Mouse (Mus musculus) embryonic facial prominence, embryonic 15.5 days (tissue): ENCODE data around the gene Cckbr. TPM values are rescaled to one million over a fixed set of nuclear protein-coding genes. Genes with fewer than 3 reads are reported as not detected.

ENCODE experiments used
- ATAC-seq: fragments of 200-750 bp; cut with Nextera tagmentation; 2 replicates; pipeline ENCODE4 v1.8.0; 2017; ENCODE audit warnings: low read depth, moderate TSS enrichment; ENCODE audit not compliant: insufficient number of reproducible peaks, low FRiP score, low TSS enrichment
- H3K27ac ChIP-seq: fragments of 300-500 bp; sonication (generic); replicated peaks from 2 replicates; pipeline ENCODE4 v1.5.1; 2015; ENCODE audit warnings: mild to moderate bottlenecking, inconsistent platforms
- H3K27me3 ChIP-seq: fragments of 300-500 bp; sonication (generic); 2 replicates; pipeline ENCODE4 v1.6.1; 2015; ENCODE audit warnings: inconsistent platforms
- H3K36me3 ChIP-seq: fragments of 300-500 bp; sonication (generic); 2 replicates; pipeline ENCODE4 v1.6.1; 2015; ENCODE audit warnings: mild to moderate bottlenecking, inconsistent platforms
- H3K4me1 ChIP-seq: fragments of 300-500 bp; sonication (generic); 2 replicates; pipeline ENCODE4 v1.6.1; 2015; ENCODE audit warnings: inconsistent platforms
- H3K4me2 ChIP-seq: fragments of 300-500 bp; sonication (generic); replicated peaks from 2 replicates; pipeline ENCODE4 v1.6.1; 2015; ENCODE audit warnings: mild to moderate bottlenecking, inconsistent platforms
- H3K4me3 ChIP-seq: fragments of 300-500 bp; sonication (generic); replicated peaks from 2 replicates; pipeline ENCODE4 v1.5.1; 2015; ENCODE audit warnings: mild to moderate bottlenecking, inconsistent platforms
- H3K9ac ChIP-seq: fragments of 300-500 bp; sonication (generic); 2 replicates; pipeline ENCODE4 v1.6.1; 2015; ENCODE audit warnings: inconsistent platforms
- H3K9me3 ChIP-seq: fragments of 300-500 bp; sonication (generic); replicated peaks from 2 replicates; pipeline ENCODE4 v1.6.1; 2016; ENCODE audit warnings: inconsistent platforms
- WGBS: fragments of 180-500 bp; shearing (Covaris S2); methylation state at CpG from one replicate; pipeline ENCODE4 v1.1.7; 2015; 5-methylcytosine and 5-hydroxymethylcytosine counted together
- polyA plus RNA-seq: library from polyadenylated mRNA; unstranded; fragments of >200 nt; fragmentation: Nextera tagmentation; extraction: Ambion mirVana; gene quantifications from 2 replicates; pipeline ENCODE4 v1.2.1, GENCODE M21; 2015

The Cckbr gene
- polyA plus RNA-seq, 1 experiment from 2014 or later = 0.48 TPM

GRCm38 (mm10) chr7:105498854-105499492, 73.4 kb downstream of the Cckbr start:
- 0 out of 2 replicates have a peak, but pooled peaks have one; percentile 34 for ATAC-seq
- no peak overlapping the region for H3K4me3 ChIP-seq
- H3K27me3 ChIP-seq = no peaks in the 10 kb centered on the region
- no peak overlapping the region for H3K9ac ChIP-seq
- H3K27ac ChIP-seq = no peak overlapping the region
- H3K36me3 ChIP-seq = no peaks in the 10 kb centered on the region
- peaks cover 3% of the 10 kb centered on the region; the same call in 1 of the 2 replicates for H3K4me1 ChIP-seq
- H3K9me3 ChIP-seq = no peaks in the 10 kb centered on the region
- no peak overlapping the region for H3K4me2 ChIP-seq
- WGBS = 18% methylated on average over 10 of the region's 10 CpGs

- no peak for ATAC-seq
- no peak overlapping the region for H3K27ac ChIP-seq
- 67% methylated on average over 1 of the region's 1 CpGs for WGBS
- H3K9me3 ChIP-seq = no peaks in the 10 kb centered on the region
- no peaks in the 10 kb centered on the region for H3K36me3 ChIP-seq
- H3K9ac ChIP-seq = no peak overlapping the region
- no peaks in the 10 kb centered on the region for H3K27me3 ChIP-seq
- no peak overlapping the region for H3K4me2 ChIP-seq
- H3K4me1 ChIP-seq = peaks cover 3% of the 10 kb centered on the region; the same call in 1 of the 2 replicates
- H3K4me3 ChIP-seq = no peak overlapping the region
These were observed 74.1 kb downstream of the Cckbr start for GRCm38 (mm10) chr7:105499676-105500075.

GRCm38 (mm10) chr7:105501984-105502383, 76.5 kb downstream of the Cckbr start:
- Histone ChIP-seq H3K9me3 (no peaks in the 10 kb centered on the region), H3K27ac (no peak overlapping the region), H3K4me2 (no peak overlapping the region), H3K4me1 (peaks cover 3% of the 10 kb centered on the region; the same call in 1 of the 2 replicates), H3K9ac (no peak overlapping the region), H3K27me3 (no peaks in the 10 kb centered on the region), H3K36me3 (no peaks in the 10 kb centered on the region), H3K4me3 (no peak overlapping the region)
- 78% methylated on average over 4 of the region's 4 CpGs for WGBS
- ATAC-seq = no peak

GRCm38 (mm10) chr7:105507257-105507656, 81.7 kb downstream of the Cckbr start:
- Histone ChIP-seq H3K9ac (no peak overlapping the region), H3K36me3 (no peaks in the 10 kb centered on the region), H3K27ac (no peak overlapping the region), H3K4me3 (no peak overlapping the region), H3K27me3 (no peaks in the 10 kb centered on the region), H3K9me3 (no peaks in the 10 kb centered on the region), H3K4me1 (no peaks in the 10 kb centered on the region), H3K4me2 (no peak overlapping the region)
- WGBS = 68% methylated on average over 4 of the region's 4 CpGs
- no peak for ATAC-seq

GRCm38 (mm10) chr7:105510143-105510542, 84.6 kb downstream of the Cckbr start:
- 75% methylated on average over 5 of the region's 5 CpGs for WGBS
- no peaks in the 10 kb centered on the region for H3K27me3 ChIP-seq
- no peak overlapping the region for H3K27ac ChIP-seq
- H3K4me2 ChIP-seq = no peak overlapping the region
- no peak overlapping the region for H3K9ac ChIP-seq
- peaks cover 9% of the 10 kb centered on the region for H3K4me1 ChIP-seq
- ATAC-seq = no peak
- H3K36me3 ChIP-seq = no peaks in the 10 kb centered on the region
- H3K4me3 ChIP-seq = no peak overlapping the region
- no peaks in the 10 kb centered on the region for H3K9me3 ChIP-seq

GRCm38 (mm10) chr7:105513845-105514291, 88.3 kb downstream of the Cckbr start:
- 34% methylated on average over 5 of the region's 5 CpGs for WGBS
- Histone ChIP-seq H3K36me3 (no peaks in the 10 kb centered on the region), H3K27ac (no peak overlapping the region), H3K27me3 (no peaks in the 10 kb centered on the region), H3K9ac (no peak overlapping the region), H3K4me2 (no peak overlapping the region), H3K9me3 (no peaks in the 10 kb centered on the region), H3K4me3 (no peak overlapping the region), H3K4me1 (peaks cover 12% of the 10 kb centered on the region)
- no peak for ATAC-seq

GRCm38 (mm10) chr7:105514561-105514960, 89.0 kb downstream of the Cckbr start:
- Histone ChIP-seq H3K36me3 (no peaks in the 10 kb centered on the region), H3K4me3 (no peak overlapping the region), H3K4me2 (no peak overlapping the region), H3K9ac (no peak overlapping the region), H3K4me1 (peaks cover 12% of the 10 kb centered on the region), H3K27ac (no peak overlapping the region), H3K9me3 (no peaks in the 10 kb centered on the region), H3K27me3 (no peaks in the 10 kb centered on the region)
- ATAC-seq = 0 out of 2 replicates have a peak, but pooled peaks have one; percentile 7
- WGBS = 32% methylated on average over 5 of the region's 5 CpGs

- no peak overlapping the region for H3K4me2 ChIP-seq
- H3K36me3 ChIP-seq = no peaks in the 10 kb centered on the region
- H3K4me1 ChIP-seq = peaks cover 12% of the 10 kb centered on the region
- H3K9me3 ChIP-seq = no peaks in the 10 kb centered on the region
- no peak overlapping the region for H3K9ac ChIP-seq
- 12% methylated on average over 5 of the region's 5 CpGs for WGBS
- H3K27me3 ChIP-seq = no peaks in the 10 kb centered on the region
- H3K4me3 ChIP-seq = no peak overlapping the region
- 0 out of 2 replicates have a peak, but pooled peaks have one; percentile 32 for ATAC-seq
- no peak overlapping the region for H3K27ac ChIP-seq
These were observed 89.6 kb downstream of the Cckbr start for GRCm38 (mm10) chr7:105515178-105515577.

GRCm38 (mm10) chr7:105516669-105517360, 91.3 kb downstream of the Cckbr start:
- ATAC-seq = no peak

GRCm38 (mm10) chr7:105519336-105519735, 93.8 kb downstream of the Cckbr start:
- Histone ChIP-seq H3K4me1 (peaks cover 17% of the 10 kb centered on the region), H3K4me3 (no peak overlapping the region), H3K36me3 (no peaks in the 10 kb centered on the region), H3K9ac (no peak overlapping the region), H3K4me2 (no peak overlapping the region), H3K27ac (no peak overlapping the region), H3K27me3 (no peaks in the 10 kb centered on the region), H3K9me3 (no peaks in the 10 kb centered on the region)
- no peak for ATAC-seq
- 66% methylated on average over 11 of the region's 11 CpGs for WGBS

More at GRCm38 (mm10) chr7:105516669-105517360, 91.3 kb downstream of the Cckbr start:
- H3K9me3 ChIP-seq = no peaks in the 10 kb centered on the region
- WGBS = 43% methylated on average over 9 of the region's 9 CpGs
- H3K36me3 ChIP-seq = no peaks in the 10 kb centered on the region
- no peaks in the 10 kb centered on the region for H3K27me3 ChIP-seq
- H3K9ac ChIP-seq = no peak overlapping the region
- H3K27ac ChIP-seq = no peak overlapping the region
- H3K4me2 ChIP-seq = no peak overlapping the region
- H3K4me1 ChIP-seq = peaks cover 17% of the 10 kb centered on the region
- no peak overlapping the region for H3K4me3 ChIP-seq

- Histone ChIP-seq H3K9ac (no peak overlapping the region), H3K4me2 (no peak overlapping the region), H3K36me3 (no peaks in the 10 kb centered on the region), H3K9me3 (no peaks in the 10 kb centered on the region), H3K27ac (no peak overlapping the region), H3K4me1 (peaks cover 12% of the 10 kb centered on the region), H3K27me3 (no peaks in the 10 kb centered on the region), H3K4me3 (no peak overlapping the region)
- no peak for ATAC-seq
- WGBS = 54% methylated on average over 2 of the region's 2 CpGs
These were observed 94.2 kb downstream of the Cckbr start for GRCm38 (mm10) chr7:105519771-105520170.
